Mouse (Mus musculus): ENCODE results near the gene Nckipsd. TPM values are rescaled to one million over a fixed set of nuclear protein-coding genes. Genes with fewer than 3 reads are reported as not detected.

Nckipsd gene
- polyA plus RNA-seq, 1 experiment: 25.6 TPM

DNA sequence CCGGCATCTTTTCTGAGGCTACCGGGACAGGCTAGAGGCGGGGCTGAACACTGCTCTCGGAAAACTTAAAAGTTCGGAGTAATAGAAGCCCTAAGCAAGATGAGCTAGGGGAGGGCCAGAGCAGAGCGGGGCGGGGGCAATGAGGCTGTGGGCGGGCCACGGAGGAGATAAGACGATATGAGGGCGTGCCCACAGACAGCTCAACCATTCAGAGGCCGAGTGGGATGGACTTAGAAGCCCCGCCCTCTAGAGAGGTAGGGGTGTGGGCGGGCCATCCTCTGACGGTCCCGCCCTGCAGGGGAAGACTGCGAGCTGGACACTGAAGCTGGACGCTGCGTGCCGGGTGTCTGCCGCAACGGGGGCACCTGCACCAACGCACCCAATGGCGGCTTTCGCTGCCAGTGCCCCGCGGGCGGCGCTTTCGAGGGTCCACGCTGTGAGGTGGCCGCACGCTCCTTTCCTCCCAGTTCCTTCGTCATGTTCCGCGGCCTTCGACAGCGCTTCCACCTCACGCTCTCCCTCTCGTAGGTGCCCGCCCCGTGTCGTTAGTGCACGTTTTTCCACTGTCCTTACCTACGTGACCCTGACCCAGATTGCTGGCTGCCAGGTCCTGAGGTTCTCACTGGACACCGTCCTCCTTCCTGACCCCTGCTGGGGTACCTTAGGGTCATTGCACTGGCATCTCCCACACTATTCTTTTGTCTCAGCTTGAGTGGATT lies 24.4 kb downstream of the Nckipsd start:
- peaks cover 11% of the 10 kb centered on the region for H3K4me1 ChIP-seq (ENCODE audit: control insufficient read depth, insufficient read depth, low read length)
- H3K27ac ChIP-seq (ENCODE audit: insufficient read depth, low read depth, low read length): no peak overlapping the region
- peak overlapping the region; percentile 65 for H3K4me3 ChIP-seq (ENCODE audit: insufficient read depth, low read length)
- TF ChIP-seq POLR2A (IDR thresholded peaks at IDR 0.05; ENCODE audit: borderline replicate concordance, low read depth, low read length) (no peak), CTCF (IDR thresholded peaks at IDR 0.05; ENCODE audit: low read depth, low read length) (no peak)

DNA sequence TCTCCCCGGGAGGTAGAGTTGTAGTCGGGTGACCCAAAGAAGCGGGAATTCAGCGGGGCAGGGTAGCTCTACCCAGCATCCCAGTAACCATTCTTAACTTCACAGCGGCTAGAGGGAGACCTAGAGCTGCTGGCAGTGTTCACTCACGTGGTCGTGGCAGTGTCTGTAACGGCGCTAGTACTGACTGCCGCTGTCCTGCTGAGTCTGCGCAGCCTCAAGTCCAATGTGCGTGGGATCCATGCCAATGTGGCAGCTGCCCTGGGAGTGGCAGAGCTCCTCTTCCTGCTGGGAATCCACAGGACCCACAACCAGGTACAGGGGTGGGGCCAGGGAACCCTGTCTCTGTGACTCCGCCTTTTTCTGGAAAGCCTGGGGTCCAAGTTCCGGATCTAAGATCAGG lies 34.8 kb downstream of the Nckipsd start:
- peaks cover 8% of the 10 kb centered on the region for H3K4me1 ChIP-seq (ENCODE audit: control insufficient read depth, insufficient read depth, low read length)
- no peak for TF ChIP-seq POLR2A (IDR thresholded peaks at IDR 0.05; ENCODE audit: borderline replicate concordance, low read depth, low read length)
- TF ChIP-seq CTCF (IDR thresholded peaks at IDR 0.05; ENCODE audit: low read depth, low read length): no peak
- H3K27ac ChIP-seq (ENCODE audit: insufficient read depth, low read depth, low read length): no peak overlapping the region
- H3K4me3 ChIP-seq (ENCODE audit: insufficient read depth, low read length): no peak overlapping the region

DNA sequence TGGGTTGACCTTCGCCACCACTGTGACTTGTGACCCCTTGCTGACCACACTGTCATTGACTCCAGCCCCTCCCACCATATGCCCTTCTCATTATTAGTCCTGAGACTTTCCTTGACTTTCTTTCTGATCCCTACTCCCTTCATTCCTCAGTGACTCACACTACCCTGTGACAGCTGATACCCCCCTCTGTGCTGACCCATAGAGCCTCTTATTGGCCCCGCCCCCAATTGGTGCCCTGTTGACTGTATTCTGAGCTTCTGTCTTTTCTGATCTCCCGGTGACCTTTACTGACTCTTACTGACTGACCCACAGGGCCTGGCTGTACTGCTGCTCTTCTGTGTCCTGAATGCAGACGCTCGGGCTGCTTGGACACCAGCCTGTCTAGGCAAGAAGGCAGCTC lies 37.2 kb downstream of the Nckipsd start:
- TF ChIP-seq CTCF (IDR thresholded peaks at IDR 0.05; ENCODE audit: low read depth, low read length): no peak
- TF ChIP-seq POLR2A (IDR thresholded peaks at IDR 0.05; ENCODE audit: borderline replicate concordance, low read depth, low read length): no peak
- Histone ChIP-seq H3K4me3 (ENCODE audit: insufficient read depth, low read length) (no peak overlapping the region), H3K27ac (ENCODE audit: insufficient read depth, low read depth, low read length) (no peak overlapping the region)

DNA sequence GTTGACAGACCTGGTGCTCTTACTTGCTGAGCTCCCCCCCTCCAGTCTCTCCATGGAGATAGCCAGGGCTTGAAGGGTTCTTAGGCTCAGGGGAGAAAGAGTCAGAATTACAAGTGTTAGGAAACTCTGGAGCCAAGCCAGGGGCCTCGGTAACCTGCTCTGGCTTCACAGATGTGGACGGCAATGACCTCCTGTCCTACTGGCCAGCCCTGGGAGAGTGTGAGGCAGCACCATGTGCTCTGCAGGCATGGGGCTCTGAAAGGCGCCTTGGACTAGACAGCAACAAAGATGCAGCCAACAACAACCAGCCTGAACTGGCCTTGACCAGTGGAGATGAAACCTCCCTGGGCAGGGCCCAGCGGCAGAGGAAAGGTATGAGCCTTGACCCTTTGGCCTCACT lies 39.2 kb downstream of the Nckipsd start:
- H3K27ac ChIP-seq (ENCODE audit: insufficient read depth, low read depth, low read length): no peak overlapping the region
- TF ChIP-seq CTCF (IDR thresholded peaks at IDR 0.05; ENCODE audit: low read depth, low read length) (no peak), POLR2A (IDR thresholded peaks at IDR 0.05; ENCODE audit: borderline replicate concordance, low read depth, low read length) (no peak)
- H3K4me1 ChIP-seq (ENCODE audit: control insufficient read depth, insufficient read depth, low read length): peaks cover 24% of the 10 kb centered on the region
- H3K4me3 ChIP-seq (ENCODE audit: insufficient read depth, low read length): no peak overlapping the region

More for the DNA sequence above, 37.2 kb downstream of the Nckipsd start:
- peaks cover 14% of the 10 kb centered on the region for H3K4me1 ChIP-seq (ENCODE audit: control insufficient read depth, insufficient read depth, low read length)

DNA sequence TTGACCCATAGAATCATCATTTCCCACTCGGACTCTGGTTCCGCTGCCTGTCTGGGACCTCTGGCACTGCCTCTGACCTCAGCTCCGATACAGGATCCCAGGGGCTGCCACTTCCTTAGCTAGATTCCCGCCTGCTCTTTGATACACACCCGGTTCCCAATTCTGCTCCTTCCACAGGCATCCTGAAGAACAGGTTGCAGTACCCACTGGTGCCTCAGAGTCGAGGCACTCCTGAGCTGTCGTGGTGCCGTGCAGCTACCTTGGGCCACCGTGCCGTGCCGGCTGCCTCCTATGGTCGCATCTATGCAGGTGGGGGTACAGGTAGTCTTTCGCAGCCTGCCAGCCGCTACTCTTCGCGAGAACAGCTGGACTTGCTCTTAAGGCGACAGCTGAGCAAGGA lies 40.3 kb downstream of the Nckipsd start:
- Histone ChIP-seq H3K4me3 (ENCODE audit: insufficient read depth, low read length) (no peak overlapping the region), H3K27ac (ENCODE audit: insufficient read depth, low read depth, low read length) (no peak overlapping the region), H3K4me1 (ENCODE audit: control insufficient read depth, insufficient read depth, low read length) (peaks cover 29% of the 10 kb centered on the region)
- no peak for TF ChIP-seq CTCF (IDR thresholded peaks at IDR 0.05; ENCODE audit: low read depth, low read length)
- no peak for TF ChIP-seq POLR2A (IDR thresholded peaks at IDR 0.05; ENCODE audit: borderline replicate concordance, low read depth, low read length)

DNA sequence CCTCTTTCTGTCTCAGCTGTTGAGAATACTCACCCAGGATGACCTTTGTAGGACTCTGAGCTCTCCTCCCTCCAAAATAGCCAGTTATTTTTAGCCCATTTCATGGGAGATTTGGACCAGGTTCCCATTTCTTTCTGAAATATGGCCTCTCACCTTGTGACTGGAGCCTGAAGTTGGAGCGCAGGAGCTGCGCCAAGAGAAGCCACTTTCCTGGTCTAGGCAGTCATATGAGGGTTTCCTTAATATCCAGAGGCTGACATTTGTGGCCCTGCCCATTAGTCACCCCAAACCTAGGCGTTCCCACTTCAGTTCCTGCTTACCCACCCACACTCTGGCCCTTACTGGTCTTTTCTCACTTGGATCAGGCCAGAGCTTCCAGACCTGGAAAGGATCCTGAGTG lies 44.8 kb downstream of the Nckipsd start, which contains the start of gene Slc26a6:
Slc26a6 (plus strand) TSS at position 308 of the 400 bp plus-strand sequence.
- peak within 1 kb of the TSS; percentile 64 for H3K4me3 ChIP-seq (ENCODE audit: insufficient read depth, low read length)
- TF ChIP-seq CTCF (IDR thresholded peaks at IDR 0.05; ENCODE audit: low read depth, low read length) (no peak), POLR2A (IDR thresholded peaks at IDR 0.05; ENCODE audit: borderline replicate concordance, low read depth, low read length) (no peak)
- H3K27ac ChIP-seq (ENCODE audit: insufficient read depth, low read depth, low read length): peak within 1 kb of the TSS; percentile 97
- H3K4me1 ChIP-seq (ENCODE audit: control insufficient read depth, insufficient read depth, low read length): peaks cover 25% of the 10 kb centered on the region

DNA sequence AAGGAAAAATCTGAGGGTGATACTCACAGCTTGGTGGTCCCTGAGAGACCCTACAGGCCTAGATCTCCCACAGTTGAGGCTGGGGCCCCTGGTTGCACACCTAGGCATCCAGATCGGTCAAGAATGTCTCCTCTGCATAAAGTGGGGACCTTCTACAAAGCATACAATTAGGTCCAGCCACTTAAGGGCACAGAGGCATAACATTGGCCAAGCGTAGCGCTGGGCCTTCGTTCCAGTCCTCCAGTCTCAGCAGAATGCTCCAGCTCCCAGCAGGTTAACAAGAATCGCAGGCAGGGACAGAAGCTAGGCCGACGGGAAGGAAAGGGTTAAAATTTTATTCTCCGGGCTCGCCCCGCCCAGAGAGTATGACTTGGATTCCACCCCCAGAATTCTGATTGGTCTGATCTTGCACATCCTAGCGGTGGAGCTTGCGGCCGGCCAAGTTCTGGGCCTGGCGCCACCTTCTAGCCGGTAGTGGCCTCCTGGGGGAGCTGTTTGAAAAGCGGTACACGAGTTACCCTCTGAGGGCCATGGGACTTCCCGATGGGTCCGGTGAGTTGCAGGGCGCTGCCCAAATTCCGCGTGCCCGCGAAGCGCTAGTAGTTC lies 45.6 kb downstream of the Nckipsd start:
- TF ChIP-seq POLR2A (IDR thresholded peaks at IDR 0.05; ENCODE audit: borderline replicate concordance, low read depth, low read length) (no peak), CTCF (IDR thresholded peaks at IDR 0.05; ENCODE audit: low read depth, low read length) (no peak)
- H3K4me1 ChIP-seq (ENCODE audit: control insufficient read depth, insufficient read depth, low read length): peaks cover 22% of the 10 kb centered on the region
- peak overlapping the region; percentile 64 for H3K4me3 ChIP-seq (ENCODE audit: insufficient read depth, low read length)
- H3K27ac ChIP-seq (ENCODE audit: insufficient read depth, low read depth, low read length): peak overlapping the region; percentile 97

DNA sequence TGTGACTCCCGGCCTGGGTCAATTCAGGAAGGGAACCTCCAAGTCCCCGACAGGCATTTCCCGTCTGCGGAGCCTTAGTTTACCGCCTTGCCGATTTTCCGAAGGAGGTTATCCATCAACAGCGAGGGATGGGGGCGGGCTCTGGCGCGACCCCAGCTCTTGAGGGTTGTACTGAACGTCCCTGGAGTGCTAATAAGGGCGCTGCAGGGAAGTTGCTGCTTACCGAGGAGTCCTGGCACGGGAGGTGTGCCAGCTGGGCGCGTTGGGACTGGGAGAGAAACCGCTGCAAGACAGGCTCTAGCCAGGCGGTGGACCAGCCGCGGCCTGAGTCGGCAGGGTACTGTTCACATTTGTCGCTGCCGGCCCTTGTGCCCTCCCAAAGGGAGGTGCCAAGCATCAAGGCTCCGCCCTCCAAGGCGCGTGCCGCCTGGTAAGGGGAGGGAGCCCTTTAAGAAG lies 46.1 kb downstream of the Nckipsd start:
- peak overlapping the region; percentile 62 for H3K27ac ChIP-seq (ENCODE audit: insufficient read depth, low read depth, low read length)

DNA sequence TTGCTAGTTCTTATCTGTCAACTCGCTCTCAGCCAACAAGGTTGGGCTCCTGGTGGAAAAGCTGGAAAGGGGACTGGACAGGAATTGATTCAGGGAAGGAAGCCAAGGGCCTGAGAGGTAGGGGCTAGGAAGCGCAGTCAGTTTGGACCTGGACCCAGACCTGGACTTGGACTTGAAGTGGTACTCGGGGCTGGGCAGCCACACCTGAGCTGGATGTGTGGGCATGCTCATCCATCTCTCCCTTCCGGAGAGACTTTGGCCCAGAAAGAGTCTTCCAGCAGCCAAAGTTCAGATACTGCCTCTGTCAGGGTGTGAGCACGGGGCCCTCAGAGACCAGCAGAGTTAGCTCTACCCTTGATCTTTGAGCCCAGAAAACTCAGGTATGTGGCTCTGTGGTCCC lies 47.2 kb downstream of the Nckipsd start:
- Histone ChIP-seq H3K4me3 (ENCODE audit: insufficient read depth, low read length) (no peak overlapping the region), H3K27ac (ENCODE audit: insufficient read depth, low read depth, low read length) (no peak overlapping the region), H3K4me1 (ENCODE audit: control insufficient read depth, insufficient read depth, low read length) (peaks cover 19% of the 10 kb centered on the region)
- TF ChIP-seq CTCF (IDR thresholded peaks at IDR 0.05; ENCODE audit: low read depth, low read length): no peak
- TF ChIP-seq POLR2A (IDR thresholded peaks at IDR 0.05; ENCODE audit: borderline replicate concordance, low read depth, low read length): no peak

More for the DNA sequence above, 46.1 kb downstream of the Nckipsd start:
- Histone ChIP-seq H3K4me3 (ENCODE audit: insufficient read depth, low read length) (peak overlapping the region; percentile 63), H3K4me1 (ENCODE audit: control insufficient read depth, insufficient read depth, low read length) (peaks cover 22% of the 10 kb centered on the region)
- TF ChIP-seq POLR2A (IDR thresholded peaks at IDR 0.05; ENCODE audit: borderline replicate concordance, low read depth, low read length): no peak
- TF ChIP-seq CTCF (IDR thresholded peaks at IDR 0.05; ENCODE audit: low read depth, low read length): no peak

Measured in bone marrow macrophage, adult 2 months (primary cell).